Comparison of ENCODE assay signal across 8 mouse cellular contexts in the genomic region with DNA sequence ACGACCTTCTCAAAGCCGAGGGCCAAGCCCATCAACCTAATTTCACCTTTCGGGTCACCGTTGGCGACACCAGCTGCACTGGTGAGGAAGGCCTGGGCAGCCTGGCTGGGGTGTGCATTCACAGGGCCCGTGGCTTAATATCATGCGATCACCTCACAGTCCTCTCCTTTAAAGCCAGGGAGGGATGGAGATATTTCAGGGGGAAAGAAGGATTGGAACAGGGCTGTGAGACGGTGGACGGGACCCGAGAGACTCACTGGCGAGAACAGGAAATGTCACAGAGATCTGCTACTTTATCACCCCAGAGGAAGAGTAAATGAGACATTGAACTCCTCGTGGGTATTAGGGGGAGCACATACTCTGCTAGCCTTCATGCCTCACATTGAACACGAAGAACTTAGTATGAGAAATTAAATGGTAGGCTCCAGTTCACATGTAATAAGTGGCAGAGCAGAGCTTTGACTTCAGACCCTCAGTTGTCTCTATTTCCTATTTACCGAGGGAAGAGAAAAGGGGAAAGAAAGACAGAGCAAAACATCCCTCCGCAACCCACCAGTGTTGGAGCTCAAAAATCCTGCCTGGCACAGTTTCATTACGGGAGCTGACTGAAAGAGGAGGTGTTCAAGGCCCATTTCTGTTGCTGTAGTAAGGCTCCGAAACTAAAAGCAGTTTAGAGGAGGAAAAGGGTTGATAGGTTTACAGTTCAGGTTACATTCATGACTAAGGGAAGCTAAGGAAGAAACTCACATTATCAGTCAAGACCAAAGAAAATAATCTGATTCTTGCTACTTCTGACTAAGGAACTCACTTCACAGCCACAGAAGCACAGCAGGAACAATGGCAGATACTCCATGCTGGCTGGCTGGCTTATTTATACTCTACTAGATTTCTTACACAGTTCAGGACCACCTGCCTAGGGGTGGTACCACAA. TPM values are rescaled to one million over a fixed set of nuclear protein-coding genes. Genes with fewer than 3 reads are reported as not detected.
DNase-seq lines count a peak whose midpoint lies in the region; ATAC-seq and TF ChIP-seq lines count a peak whose summit lies in the region.

No protein-coding gene starts in this region.

- WGBS in lung, embryonic 14.5 days: 49% methylated on average over 17 of the region's 17 CpGs
- WGBS in embryonic facial prominence, embryonic 15.5 days: 55% methylated on average over 17 of the region's 17 CpGs
- WGBS in intestine, embryonic 14.5 days: 53% methylated on average over 17 of the region's 17 CpGs
- WGBS in neural tube, embryonic 12.5 days: 68% methylated on average over 17 of the region's 17 CpGs

- peak overlapping the region; percentile 91 for H3K4me2 ChIP-seq in lung, embryonic 14.5 days
- H3K4me2 ChIP-seq in embryonic facial prominence, embryonic 15.5 days (replicated peaks): peak overlapping the region; percentile 95
- peak overlapping the region; percentile 67 for H3K4me2 ChIP-seq in intestine, embryonic 14.5 days (ENCODE audit: low read length)
- H3K4me2 ChIP-seq in neural tube, embryonic 12.5 days (replicated peaks): peak overlapping the region; percentile 85

- H3K9me3 ChIP-seq in lung, embryonic 14.5 days (ENCODE audit: low read depth, low read length): no peaks in the 10 kb centered on the region
- H3K9me3 ChIP-seq in embryonic facial prominence, embryonic 15.5 days (replicated peaks): no peaks in the 10 kb centered on the region
- no peaks in the 10 kb centered on the region for H3K9me3 ChIP-seq in intestine, embryonic 14.5 days (ENCODE audit: control insufficient read depth, low read length)
- H3K9me3 ChIP-seq in neural tube, embryonic 12.5 days: no peaks in the 10 kb centered on the region

- ATAC-seq in lung, embryonic 14.5 days (ENCODE audit: insufficient read depth): no peak
- no peak for ATAC-seq in embryonic facial prominence, embryonic 15.5 days (ENCODE audit: insufficient number of reproducible peaks, low FRiP score, low TSS enrichment, low read depth)
- ATAC-seq in intestine, embryonic 14.5 days (replicated peaks; ENCODE audit: low FRiP score, low TSS enrichment, low read depth): no peak
- no peak for ATAC-seq in neural tube, embryonic 12.5 days (ENCODE audit: low FRiP score, low read depth)
- no peak for ATAC-seq in megakaryocyte progenitor cell, adult 5-6 weeks (replicated peaks; ENCODE audit: poor library complexity)

- no peaks in the 10 kb centered on the region for H3K27me3 ChIP-seq in lung, embryonic 14.5 days (ENCODE audit: insufficient read depth, low read length)
- no peaks in the 10 kb centered on the region for H3K27me3 ChIP-seq in embryonic facial prominence, embryonic 15.5 days
- no peaks in the 10 kb centered on the region for H3K27me3 ChIP-seq in intestine, embryonic 14.5 days (replicated peaks; ENCODE audit: control insufficient read depth, insufficient read depth, low read length)
- no peaks in the 10 kb centered on the region for H3K27me3 ChIP-seq in neural tube, embryonic 12.5 days (replicated peaks)

- H3K36me3 ChIP-seq in lung, embryonic 14.5 days (ENCODE audit: insufficient read depth): peaks cover 39% of the 10 kb centered on the region
- peaks cover 33% of the 10 kb centered on the region for H3K36me3 ChIP-seq in embryonic facial prominence, embryonic 15.5 days
- H3K36me3 ChIP-seq in intestine, embryonic 14.5 days (ENCODE audit: control insufficient read depth, insufficient read depth, low read length): peaks cover 34% of the 10 kb centered on the region
- H3K36me3 ChIP-seq in neural tube, embryonic 12.5 days: peaks cover 28% of the 10 kb centered on the region

- no peak for TF ChIP-seq CTCF in lung, embryonic 14.5 days (IDR thresholded peaks at IDR 0.05; ENCODE audit: low read depth)

- peaks cover 10% of the 10 kb centered on the region for H3K4me1 ChIP-seq in lung, embryonic 14.5 days (ENCODE audit: insufficient read depth)
- peaks cover 40% of the 10 kb centered on the region for H3K4me1 ChIP-seq in embryonic facial prominence, embryonic 15.5 days
- peaks cover 23% of the 10 kb centered on the region for H3K4me1 ChIP-seq in intestine, embryonic 14.5 days (replicated peaks; ENCODE audit: control insufficient read depth, insufficient read depth, low read length)
- peaks cover 39% of the 10 kb centered on the region for H3K4me1 ChIP-seq in neural tube, embryonic 12.5 days

- H3K9ac ChIP-seq in lung, embryonic 14.5 days: peak overlapping the region; percentile 74
- H3K9ac ChIP-seq in embryonic facial prominence, embryonic 15.5 days: peak overlapping the region; percentile 70
- H3K9ac ChIP-seq in intestine, embryonic 14.5 days (ENCODE audit: low read length): peak overlapping the region; percentile 87
- peak overlapping the region; percentile 76 for H3K9ac ChIP-seq in neural tube, embryonic 12.5 days

- peak overlapping the region; percentile 67 for H3K4me3 ChIP-seq in lung, embryonic 14.5 days (ENCODE audit: low read depth, low read length)
- peak overlapping the region; percentile 63 for H3K4me3 ChIP-seq in embryonic facial prominence, embryonic 15.5 days (replicated peaks)
- H3K4me3 ChIP-seq in intestine, embryonic 14.5 days (ENCODE audit: low read depth, low read length): peak overlapping the region; percentile 69
- peak overlapping the region; percentile 66 for H3K4me3 ChIP-seq in neural tube, embryonic 12.5 days

- DNase-seq in lung, embryonic 14.5 days: no peak
- no peak for DNase-seq in lung, postnatal 10 days
- DNase-seq in intestine, embryonic 14.5 days (ENCODE audit: low spot score): peak; percentile 46
- DNase-seq in urinary bladder, adult 2 months (ENCODE audit: low spot score): no peak
- DNase-seq in gastrocnemius, postnatal 10 days: no peak

- H3K27ac ChIP-seq in lung, embryonic 14.5 days (ENCODE audit: low read depth): peak overlapping the region; percentile 99
- H3K27ac ChIP-seq in embryonic facial prominence, embryonic 15.5 days (replicated peaks): peak overlapping the region; percentile 100
- no peak overlapping the region for H3K27ac ChIP-seq in intestine, embryonic 14.5 days (ENCODE audit: low read depth)
- no peak overlapping the region for H3K27ac ChIP-seq in neural tube, embryonic 12.5 days

RNA-seq across cellular contexts. Expression of gene Tarbp2, which starts 1.5 kb away (rescaled TPM):
- 74.5 and 81.2 TPM in 2 replicates for polyA plus RNA-seq in lung, embryonic 14.5 days (2014; fragmentation: Nextera tagmentation; extraction: Ambion mirVana)
- 83.9 and 94.7 TPM in 2 replicates for polyA plus RNA-seq in embryonic facial prominence, embryonic 15.5 days (2015; fragmentation: Nextera tagmentation; extraction: Ambion mirVana)
- 105 TPM in 2 replicates for polyA plus RNA-seq in intestine, embryonic 14.5 days (2014; fragmentation: Nextera tagmentation; extraction: Ambion mirVana)
- polyA plus RNA-seq in neural tube, embryonic 12.5 days (2016; fragmentation: Nextera tagmentation; extraction: Ambion mirVana): 97.9 and 105 TPM in 2 replicates
- 55.0 and 72.5 TPM in 2 replicates for polyA plus RNA-seq in urinary bladder, adult 2 months (2012; rRNA removed)
- total RNA-seq in gastrocnemius, postnatal 10 days (2021): 10 to 100 TPM; 45.7 to 49.2 TPM
- total RNA-seq in megakaryocyte progenitor cell, adult 5-6 weeks (2015): 13.1 and 17.4 TPM in 2 replicates
- 22.6 and 26.7 TPM in 2 replicates for total RNA-seq in megakaryocyte progenitor cell, adult 5-6 weeks (2017)

RNA-seq across cellular contexts. Expression of gene Map3k12, which starts 2.6 kb away (rescaled TPM):
- 13.2 and 13.9 TPM in 2 replicates for polyA plus RNA-seq in lung, embryonic 14.5 days (2014; fragmentation: Nextera tagmentation; extraction: Ambion mirVana)
- 19.8 and 21.3 TPM in 2 replicates for polyA plus RNA-seq in embryonic facial prominence, embryonic 15.5 days (2015; fragmentation: Nextera tagmentation; extraction: Ambion mirVana)
- 13.5 and 14.9 TPM in 2 replicates for polyA plus RNA-seq in intestine, embryonic 14.5 days (2014; fragmentation: Nextera tagmentation; extraction: Ambion mirVana)
- polyA plus RNA-seq in neural tube, embryonic 12.5 days (2016; fragmentation: Nextera tagmentation; extraction: Ambion mirVana): 48.8 and 51.9 TPM in 2 replicates
- polyA plus RNA-seq in urinary bladder, adult 2 months (2012; rRNA removed): 13.1 and 13.7 TPM in 2 replicates
- total RNA-seq in gastrocnemius, postnatal 10 days (2021): 1 to 10 TPM; 3.8 to 4.9 TPM
- 1.2 TPM in 1 of 2 replicates, not detected in the other for total RNA-seq in megakaryocyte progenitor cell, adult 5-6 weeks (2015)
- total RNA-seq in megakaryocyte progenitor cell, adult 5-6 weeks (2017): 0.12 and 0.24 TPM in 2 replicates

RNA-seq across cellular contexts. Expression of gene Npff, which starts 5.3 kb away (rescaled TPM):
- 1.9 and 2.9 TPM in 2 replicates for polyA plus RNA-seq in lung, embryonic 14.5 days (2014; fragmentation: Nextera tagmentation; extraction: Ambion mirVana)
- 3.8 and 3.9 TPM in 2 replicates for polyA plus RNA-seq in embryonic facial prominence, embryonic 15.5 days (2015; fragmentation: Nextera tagmentation; extraction: Ambion mirVana)
- polyA plus RNA-seq in intestine, embryonic 14.5 days (2014; fragmentation: Nextera tagmentation; extraction: Ambion mirVana): 1.5 and 2.2 TPM in 2 replicates
- 4.8 and 5.4 TPM in 2 replicates for polyA plus RNA-seq in neural tube, embryonic 12.5 days (2016; fragmentation: Nextera tagmentation; extraction: Ambion mirVana)
- 8.1 and 8.2 TPM in 2 replicates for polyA plus RNA-seq in urinary bladder, adult 2 months (2012; rRNA removed)
- 1 to 10 TPM; 1.2 to 3.4 TPM for total RNA-seq in gastrocnemius, postnatal 10 days (2021)
- total RNA-seq in megakaryocyte progenitor cell, adult 5-6 weeks (2015): 7.2 and 8.9 TPM in 2 replicates
- total RNA-seq in megakaryocyte progenitor cell, adult 5-6 weeks (2017): 1.2 TPM in 1 of 2 replicates, not detected in the other

RNA-seq across cellular contexts. Expression of gene Gm10337, which starts 16.0 kb away (rescaled TPM):
- not detected in 2 replicates for polyA plus RNA-seq in lung, embryonic 14.5 days (2014; fragmentation: Nextera tagmentation; extraction: Ambion mirVana)
- 5.1 TPM in 1 of 2 replicates, not detected in the other for polyA plus RNA-seq in embryonic facial prominence, embryonic 15.5 days (2015; fragmentation: Nextera tagmentation; extraction: Ambion mirVana)
- 3.4 TPM in 1 of 2 replicates, not detected in the other for polyA plus RNA-seq in intestine, embryonic 14.5 days (2014; fragmentation: Nextera tagmentation; extraction: Ambion mirVana)
- polyA plus RNA-seq in neural tube, embryonic 12.5 days (2016; fragmentation: Nextera tagmentation; extraction: Ambion mirVana): not detected in 2 replicates
- not detected in 2 replicates for polyA plus RNA-seq in urinary bladder, adult 2 months (2012; rRNA removed)
- not detected for total RNA-seq in gastrocnemius, postnatal 10 days (2021)
- total RNA-seq in megakaryocyte progenitor cell, adult 5-6 weeks (2015): not detected in 2 replicates
- not detected in 2 replicates for total RNA-seq in megakaryocyte progenitor cell, adult 5-6 weeks (2017)

RNA-seq across cellular contexts. Expression of gene Pcbp2, which starts 49.1 kb away (rescaled TPM):
- polyA plus RNA-seq in lung, embryonic 14.5 days (2014; fragmentation: Nextera tagmentation; extraction: Ambion mirVana): 280 and 281 TPM in 2 replicates
- polyA plus RNA-seq in embryonic facial prominence, embryonic 15.5 days (2015; fragmentation: Nextera tagmentation; extraction: Ambion mirVana): 223 and 231 TPM in 2 replicates
- polyA plus RNA-seq in intestine, embryonic 14.5 days (2014; fragmentation: Nextera tagmentation; extraction: Ambion mirVana): 275 and 289 TPM in 2 replicates
- polyA plus RNA-seq in neural tube, embryonic 12.5 days (2016; fragmentation: Nextera tagmentation; extraction: Ambion mirVana): 144 and 152 TPM in 2 replicates
- 328 and 432 TPM in 2 replicates for polyA plus RNA-seq in urinary bladder, adult 2 months (2012; rRNA removed)
- total RNA-seq in gastrocnemius, postnatal 10 days (2021): 100 to 1,000 TPM; 476 to 508 TPM
- 946 and 973 TPM in 2 replicates for total RNA-seq in megakaryocyte progenitor cell, adult 5-6 weeks (2015)
- total RNA-seq in megakaryocyte progenitor cell, adult 5-6 weeks (2017): 175 and 191 TPM in 2 replicates

Comparison
In these comparisons a context has a peak if more than half of its experiments do, and no peak if none do; other contexts are left out.
1. H3K27ac ChIP-seq: peak in lung, embryonic 14.5 days (single experiment) and embryonic facial prominence, embryonic 15.5 days (single experiment); none in intestine, embryonic 14.5 days (single experiment) and neural tube, embryonic 12.5 days (single experiment).
2. Peak in every context shown above with its lines, with median percentiles within 50 percentile points of each other: H3K4me2 ChIP-seq, H3K4me3 ChIP-seq and H3K9ac ChIP-seq.